Mouse (Mus musculus) embryonic fibroblast, embryonic 13.5 days (primary cell): ENCODE results near the gene Ppp1r12b.

Experiments used
- CTCF ChIP-seq: IDR thresholded peaks from 2 replicates; pipeline ENCODE4 v1.5.1; 2011; ENCODE audit warnings: mild to moderate bottlenecking, control low read depth, low read length, moderate library complexity, borderline replicate concordance; ENCODE audit not compliant: insufficient read depth
- POLR2A ChIP-seq: IDR thresholded peaks from 2 replicates; pipeline ENCODE4 v1.6.1; 2011; ENCODE audit warnings: low read depth, mild to moderate bottlenecking, control low read depth, low read length, moderate library complexity

DNA sequence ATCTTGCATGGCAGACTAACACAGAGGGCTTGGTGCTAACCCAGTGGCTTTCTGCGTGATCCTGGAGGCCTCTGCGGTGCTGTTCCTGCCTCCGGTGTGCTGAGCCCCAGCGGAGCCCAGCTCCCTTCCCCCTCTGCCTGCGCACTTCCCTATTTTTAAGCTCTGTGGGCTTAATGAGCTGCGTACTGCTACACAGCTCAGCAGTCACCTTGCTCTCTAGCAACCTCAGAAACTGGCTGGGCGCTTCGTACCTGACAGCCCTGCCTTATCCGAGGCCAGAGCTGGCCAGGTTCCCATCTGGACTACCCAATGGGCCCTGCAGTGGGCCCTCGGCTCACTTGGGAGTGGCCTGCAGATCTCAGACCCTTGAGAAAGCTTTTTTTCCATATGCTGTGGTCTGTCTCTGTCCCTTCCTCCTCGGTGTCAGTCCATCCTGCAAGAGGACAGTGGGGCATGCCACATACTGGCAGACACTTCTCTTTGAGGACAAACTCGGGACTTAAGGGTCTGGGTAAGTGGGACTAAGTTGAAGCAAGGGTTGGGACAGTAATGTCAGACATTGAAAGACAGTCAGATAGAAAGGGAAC, 235.9 kb downstream of the Ppp1r12b start:
- TF ChIP-seq CTCF = no peak
- no peak for TF ChIP-seq POLR2A
